Mouse (Mus musculus): Measurements from ENCODE around the gene Trim38.

DNA sequence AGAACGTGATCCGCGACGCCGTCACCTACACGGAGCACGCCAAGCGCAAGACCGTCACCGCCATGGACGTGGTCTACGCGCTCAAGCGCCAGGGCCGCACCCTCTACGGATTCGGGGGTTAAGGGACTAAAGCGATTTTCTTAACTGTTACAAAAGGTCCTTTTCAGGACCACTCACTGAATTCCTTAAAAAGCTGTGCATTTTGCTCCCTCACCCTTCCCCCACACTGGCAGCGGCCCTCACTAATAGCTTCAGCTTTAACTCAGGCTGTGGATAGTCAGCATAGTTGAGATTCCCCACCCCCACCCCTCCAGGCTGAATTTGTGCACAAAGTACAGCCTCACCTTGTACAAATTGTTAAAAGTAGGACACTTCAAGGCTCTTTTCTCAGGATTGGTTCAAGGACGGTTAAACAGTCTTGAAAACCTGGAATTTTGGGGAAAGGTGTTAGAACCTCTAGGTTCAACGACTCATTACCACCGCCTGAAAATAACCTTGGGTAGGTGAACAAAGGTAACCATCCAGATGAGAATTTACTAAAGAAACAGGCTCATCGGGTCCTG is 12.4 kb upstream of the Trim38 start:
- TF ChIP-seq GATA1 (IDR thresholded peaks at IDR 0.05; ENCODE audit: borderline replicate concordance, low read length) (no peak), FLI1 (IDR thresholded peaks at IDR 0.05; ENCODE audit: low read length) (no peak)

Data from megakaryocyte, embryonic 14.5 days (primary cell).